Mouse (Mus musculus) layer of hippocampus, adult 2 months (tissue): ENCODE measurements around the gene Alppl2. TPM values are rescaled to one million over a fixed set of nuclear protein-coding genes. Genes with fewer than 3 reads are reported as not detected.

ENCODE experiments used
- DNase-seq, 2 experiments: peaks; one replicate each; pipeline ENCODE4 v3.0.0; 2022; ENCODE audit warnings: low spot score in 2 of 2
- H3K27ac ChIP-seq: fragments of 200-600 bp; 2 replicates; pipeline ENCODE4 v1.8.1; 2022
- H3K4me3 ChIP-seq: fragments of 200-600 bp; 2 replicates; pipeline ENCODE4 v1.8.1; 2022; ENCODE audit warnings: mild to moderate bottlenecking
- CTCF ChIP-seq: fragments of 200-600 bp; conservative IDR thresholded peaks from 2 replicates; pipeline ENCODE4 v1.8.1; 2022; ENCODE audit warnings: antibody characterized with exemption, mild to moderate bottlenecking, moderate library complexity
- total RNA-seq, 2 experiments: library from RNA; stranded (reverse); gene quantifications; 2 replicates each; pipeline ENCODE4 v1.2.3; 2021

The Alppl2 gene
- total RNA-seq, 2 experiments from 2014 or later: not detected

GRCm38 (mm10) chr1:87089251-87089650, 477 bp downstream of the Alppl2 start:
- no peak overlapping the region for H3K27ac ChIP-seq
- no peak for TF ChIP-seq CTCF
- no peak for DNase-seq
- H3K4me3 ChIP-seq: no peak overlapping the region

- no peak for TF ChIP-seq CTCF
- Histone ChIP-seq H3K4me3 (no peak overlapping the region), H3K27ac (no peak overlapping the region)
- DNase-seq: no peak
Observed at GRCm38 (mm10) chr1:87086964-87087363, 2.8 kb downstream of the Alppl2 start.

GRCm38 (mm10) chr1:87086196-87086595, 3.5 kb downstream of the Alppl2 start:
- no peak for DNase-seq
- no peak overlapping the region for H3K4me3 ChIP-seq
- H3K27ac ChIP-seq: no peak overlapping the region
- no peak for TF ChIP-seq CTCF

GRCm38 (mm10) chr1:87073776-87074175, 16.0 kb downstream of the Alppl2 start:
- TF ChIP-seq CTCF: no peak
- Histone ChIP-seq H3K4me3 (no peak overlapping the region), H3K27ac (no peak overlapping the region)
- no peak for DNase-seq

- peak; percentile 71 for TF ChIP-seq CTCF
- DNase-seq: no peak
- Histone ChIP-seq H3K4me3 (no peak overlapping the region), H3K27ac (no peak overlapping the region)
Observed at GRCm38 (mm10) chr1:87070720-87071119, 19.0 kb downstream of the Alppl2 start.

- TF ChIP-seq CTCF: peak; percentile 53
- no peak for DNase-seq
- no peak overlapping the region for H3K27ac ChIP-seq
Observed at GRCm38 (mm10) chr1:87060913-87061312, 28.8 kb downstream of the Alppl2 start.

GRCm38 (mm10) chr1:87059042-87059665, 30.6 kb downstream of the Alppl2 start:
- Histone ChIP-seq H3K27ac (no peak overlapping the region), H3K4me3 (no peak overlapping the region)
- TF ChIP-seq CTCF: no peak
- DNase-seq: no peak

More at GRCm38 (mm10) chr1:87060913-87061312, 28.8 kb downstream of the Alppl2 start:
- no peak overlapping the region for H3K4me3 ChIP-seq

GRCm38 (mm10) chr1:87057075-87057474, 32.7 kb downstream of the Alppl2 start:
- DNase-seq: no peak
- no peak for TF ChIP-seq CTCF
- no peak overlapping the region for H3K27ac ChIP-seq
- no peak overlapping the region for H3K4me3 ChIP-seq

GRCm38 (mm10) chr1:87051369-87051768, 38.4 kb downstream of the Alppl2 start:
- TF ChIP-seq CTCF: no peak
- Histone ChIP-seq H3K4me3 (no peak overlapping the region), H3K27ac (no peak overlapping the region)
- no peak for DNase-seq

GRCm38 (mm10) chr1:87050700-87051099, 39.0 kb downstream of the Alppl2 start:
- no peak for DNase-seq
- no peak overlapping the region for H3K27ac ChIP-seq
- no peak for TF ChIP-seq CTCF
- H3K4me3 ChIP-seq: no peak overlapping the region

- Histone ChIP-seq H3K4me3 (no peak overlapping the region), H3K27ac (no peak overlapping the region)
- no peak for DNase-seq
- TF ChIP-seq CTCF: no peak
Observed at GRCm38 (mm10) chr1:87050072-87050471, 39.7 kb downstream of the Alppl2 start.

GRCm38 (mm10) chr1:87041814-87042438, 47.8 kb downstream of the Alppl2 start:
- TF ChIP-seq CTCF: peak; percentile 97
- peak; percentile 64 to 86 for DNase-seq
- Histone ChIP-seq H3K27ac (no peak overlapping the region), H3K4me3 (no peak overlapping the region)

GRCm38 (mm10) chr1:87041119-87041518, 48.6 kb downstream of the Alppl2 start:
- peak; percentile 92 for TF ChIP-seq CTCF

GRCm38 (mm10) chr1:87038477-87039070, 51.2 kb downstream of the Alppl2 start:
- Histone ChIP-seq H3K27ac (no peak overlapping the region), H3K4me3 (no peak overlapping the region)
- DNase-seq: no peak
- no peak for TF ChIP-seq CTCF

More at GRCm38 (mm10) chr1:87041119-87041518, 48.6 kb downstream of the Alppl2 start:
- Histone ChIP-seq H3K27ac (no peak overlapping the region), H3K4me3 (no peak overlapping the region)
- DNase-seq: peak; percentile 36 to 83

Other genes starting within 250 kb of the Alppl2 start
- gene Alpi, start 11.7 kb upstream of the Alppl2 start, total RNA-seq: under 1 TPM in 1 of 2 experiments, not detected in 1; 0.15 TPM
- not detected for gene Akp3, start 35.0 kb upstream of the Alppl2 start, total RNA-seq
- gene Ecel1, start 66.6 kb upstream of the Alppl2 start, total RNA-seq: 1 to 10 TPM; 1.6 TPM
- under 1 TPM; 0.15 to 0.22 TPM for gene Prss56, start 93.4 kb upstream of the Alppl2 start, total RNA-seq
- not detected for gene Chrnd, start 100.7 kb upstream of the Alppl2 start, total RNA-seq
- gene Chrng, start 114.7 kb upstream of the Alppl2 start, total RNA-seq: not detected
- 10 to 100 TPM; 55.6 to 55.8 TPM for gene Eif4e2, start 124.0 kb upstream of the Alppl2 start, total RNA-seq
- 10 to 100 TPM; 13.6 to 15.0 TPM for gene Efhd1, start 174.4 kb upstream of the Alppl2 start, total RNA-seq
- 100 to 1,000 TPM; 144 to 148 TPM for gene Gigyf2, start 237.1 kb upstream of the Alppl2 start, total RNA-seq